Mouse (Mus musculus) CD8-positive naive resting alpha-beta T cell, adult 57 days (primary cell): ENCODE measurements around the gene Nlk. TPM values are rescaled to one million over a fixed set of nuclear protein-coding genes. Genes with fewer than 3 reads are reported as not detected.

Experiments
- total RNA-seq: library from RNA; stranded (reverse); gene quantifications from one replicate; pipeline ENCODE4 v1.2.4, GENCODE M21; 2023

Gene Nlk
- total RNA-seq, result 75.9 TPM

DNA sequence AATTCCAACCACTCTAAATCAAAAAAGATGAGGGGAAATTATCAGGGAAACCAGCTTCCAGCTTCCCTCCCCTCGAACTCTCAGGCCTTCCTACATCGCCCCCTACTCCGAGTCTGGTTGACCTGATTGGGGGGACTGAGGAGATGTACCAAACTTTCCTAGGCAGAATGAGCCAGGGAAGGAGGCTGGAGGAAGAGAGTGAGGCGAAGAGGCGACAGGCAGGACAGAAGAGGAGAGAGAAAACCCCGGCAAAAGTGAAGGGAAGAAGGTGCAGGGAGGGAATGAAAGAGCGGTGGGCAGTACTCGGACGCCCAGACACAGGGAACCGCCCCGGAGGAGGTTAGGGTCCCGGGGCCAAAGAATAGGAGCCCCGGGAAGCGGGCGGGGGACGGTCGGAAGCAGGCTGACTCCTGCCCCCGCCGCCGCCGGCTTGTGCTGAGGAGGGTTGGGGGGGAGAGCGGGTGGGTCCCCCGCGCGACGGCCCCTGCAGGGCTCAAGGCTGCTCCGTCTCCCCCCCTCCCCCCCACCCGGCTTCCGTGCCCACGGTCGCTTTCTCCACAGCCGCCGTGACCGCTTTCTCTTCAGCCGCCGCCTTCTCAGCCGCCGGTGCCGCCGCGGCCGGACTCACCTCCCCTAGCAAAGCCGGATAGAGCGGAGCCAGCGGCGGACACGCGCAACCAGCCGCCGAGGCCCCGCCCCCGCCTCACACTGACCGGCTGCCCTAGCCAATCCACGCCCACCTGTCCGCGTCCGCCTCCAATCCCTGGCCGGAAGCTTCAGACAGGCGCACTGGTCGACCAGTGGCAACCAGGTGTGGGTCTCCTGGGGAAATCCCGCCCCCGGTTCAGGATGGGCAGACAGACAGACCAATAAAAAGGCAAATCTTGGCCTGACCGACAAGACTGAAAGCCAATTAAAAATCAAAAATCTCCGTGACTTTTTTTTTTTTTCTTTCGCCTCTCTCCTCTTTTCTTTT is at the start of gene Nlk:
Nlk (minus strand) TSS at position 597 of the 976 bp plus-strand sequence.

DNA sequence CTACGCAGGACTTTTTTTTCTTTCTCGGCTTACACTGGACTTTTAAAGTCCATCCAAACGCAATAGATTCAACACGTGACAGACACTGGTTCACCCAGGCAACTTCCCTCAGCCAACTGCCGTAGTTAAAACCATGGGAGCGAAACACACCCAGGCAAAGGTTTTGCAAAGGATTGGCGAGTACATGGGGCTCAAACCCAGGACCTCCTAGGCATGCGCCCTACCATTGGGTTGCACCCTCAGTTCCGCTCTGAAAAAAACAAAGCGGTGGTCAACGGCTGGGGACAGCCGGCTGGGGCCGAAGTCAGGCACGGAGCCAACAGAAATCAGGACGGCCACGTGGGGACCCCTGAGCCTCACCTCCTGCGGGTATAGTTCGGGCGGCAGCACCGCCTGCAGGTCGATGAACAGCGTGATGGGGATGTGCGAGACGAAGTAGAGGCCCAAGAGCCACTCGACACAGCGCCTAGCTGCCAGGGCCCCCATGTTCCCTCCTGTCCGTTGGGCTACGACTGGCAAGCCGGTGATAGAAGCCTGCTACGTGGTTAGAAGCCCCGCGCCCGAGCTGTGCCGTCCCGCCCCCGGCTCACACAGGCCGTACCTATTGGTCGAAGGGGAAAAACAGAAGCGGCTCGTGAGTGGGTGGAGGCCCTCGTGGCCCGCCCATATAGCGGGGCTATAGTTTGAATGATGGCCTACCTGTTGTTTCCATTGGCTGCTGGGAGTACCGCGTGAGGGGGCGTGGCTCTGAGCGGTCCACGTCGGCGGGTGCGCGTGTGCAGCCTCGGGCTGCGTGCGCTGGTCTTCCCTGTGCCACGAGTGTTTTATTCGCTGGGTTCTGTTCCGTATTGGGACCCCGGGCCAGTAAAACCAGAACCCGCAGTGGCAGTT is 146.8 kb downstream of the Nlk start, which contains the start of gene Tmem97:
Tmem97 (minus strand) TSS at position 610 of the 891 bp plus-strand sequence.

DNA sequence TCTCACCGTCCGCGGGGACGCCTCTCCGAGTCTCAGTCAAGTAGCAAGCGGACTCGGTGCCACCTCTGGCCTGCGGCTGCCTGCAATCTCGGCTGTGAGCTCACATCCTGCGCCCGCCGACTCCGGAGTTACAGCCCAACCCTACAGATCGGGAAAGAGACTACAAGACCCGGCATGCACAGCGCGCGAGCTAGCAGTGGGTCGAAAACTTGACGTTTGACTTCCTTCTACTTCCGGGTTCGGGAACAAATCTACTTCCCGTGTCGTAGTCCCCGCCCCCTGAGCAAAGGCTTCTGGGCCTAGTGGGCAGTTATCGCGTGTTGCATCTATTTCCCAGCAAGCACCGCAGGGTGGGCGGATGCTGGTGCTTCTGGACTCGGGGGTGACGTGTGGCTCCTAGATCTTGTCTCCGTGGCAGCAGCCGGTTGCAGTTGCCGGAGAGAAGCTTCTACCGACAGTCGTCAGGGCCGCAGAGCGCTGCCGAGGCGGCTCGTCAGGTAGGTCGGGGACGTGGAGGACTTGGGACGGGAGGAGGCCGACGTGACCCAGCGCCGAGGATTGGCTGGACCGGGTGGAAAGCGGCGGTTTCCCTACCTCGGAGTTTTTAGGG is 161.0 kb downstream of the Nlk start, which contains the start of the genes Tnfaip1 and Ift20:
Tnfaip1 (minus strand) TSS at position 253 of the 610 bp plus-strand sequence.
Ift20 (plus strand) TSS at position 282 of the 610 bp plus-strand sequence.

Other genes starting within 250 kb of the Nlk start
- gene Slc46a1, start 231.7 kb downstream of the Nlk start, total RNA-seq, result 1.0 TPM
- 2.6 TPM for gene Sarm1, start 199.6 kb downstream of the Nlk start, total RNA-seq
- not detected for gene Vtn, start 198.3 kb downstream of the Nlk start, total RNA-seq
- gene Sebox, start 193.9 kb downstream of the Nlk start, total RNA-seq, result not detected
- 22.2 TPM for gene Tmem199, start 185.2 kb downstream of the Nlk start, total RNA-seq
- gene Poldip2, start 185.2 kb downstream of the Nlk start, total RNA-seq, result 31.3 TPM
- gene Tnfaip1, start 161.0 kb downstream of the Nlk start, total RNA-seq, result 12.4 TPM
- gene Ift20, start 161.0 kb downstream of the Nlk start, total RNA-seq, result 30.7 TPM
- gene Tmem97, start 146.6 kb downstream of the Nlk start, total RNA-seq, result 9.2 TPM
- gene Ccnq, start 54.4 kb upstream of the Nlk start, total RNA-seq, result 27.5 TPM
- gene Lyrm9, start 129.2 kb upstream of the Nlk start, total RNA-seq, result 3.1 TPM
- gene Nos2, start 223.4 kb upstream of the Nlk start, total RNA-seq, result not detected